Mouse (Mus musculus) forebrain, postnatal 0 days (tissue): ENCODE data around the gene Dennd5b. TPM values are rescaled to one million over a fixed set of nuclear protein-coding genes. Genes with fewer than 3 reads are reported as not detected.

ENCODE experiments used
- ATAC-seq: fragments of 200-750 bp; cut with Nextera tagmentation; 2 replicates; pipeline ENCODE4 v1.8.0; 2017; ENCODE audit warnings: mild to moderate bottlenecking, moderate library complexity
- DNase-seq: peaks from one replicate; pipeline ENCODE4 v3.0.0-alpha.2; 2015
- H3K27ac ChIP-seq: fragments of 300-500 bp; sonication (generic); 2 replicates; pipeline ENCODE4 v1.5.1; 2014; ENCODE audit warnings: low read depth, mild to moderate bottlenecking, antibody characterized with exemption, low read length, moderate library complexity, mixed read lengths
- H3K27me3 ChIP-seq: fragments of 300-500 bp; sonication (generic); 2 replicates; pipeline ENCODE4 v1.6.1; 2014; ENCODE audit warnings: mild to moderate bottlenecking, low read length, mixed read lengths; ENCODE audit not compliant: insufficient read depth
- H3K36me3 ChIP-seq: fragments of 300-500 bp; sonication (generic); 2 replicates; pipeline ENCODE4 v1.6.1; 2014; ENCODE audit warnings: mild to moderate bottlenecking, moderate library complexity; ENCODE audit not compliant: insufficient read depth
- H3K4me1 ChIP-seq: fragments of 300-500 bp; sonication (generic); 2 replicates; pipeline ENCODE4 v1.6.1; 2014; ENCODE audit warnings: antibody characterized with exemption; ENCODE audit not compliant: insufficient read depth
- H3K4me2 ChIP-seq: fragments of 300-500 bp; sonication (generic); 2 replicates; pipeline ENCODE4 v1.6.1; 2014; ENCODE audit warnings: low read depth, mild to moderate bottlenecking, moderate library complexity
- H3K4me3 ChIP-seq: fragments of 300-500 bp; sonication (generic); 2 replicates; pipeline ENCODE4 v1.5.1; 2014; ENCODE audit warnings: low read depth, low read length, mixed read lengths
- H3K9ac ChIP-seq: fragments of 300-500 bp; sonication (generic); 2 replicates; pipeline ENCODE4 v1.6.1; 2014; ENCODE audit warnings: mild to moderate bottlenecking
- H3K9me3 ChIP-seq: fragments of 300-500 bp; sonication (generic); 2 replicates; pipeline ENCODE4 v1.6.1; 2016; ENCODE audit warnings: low read length
- CTCF ChIP-seq: sonication (generic); IDR thresholded peaks from 2 replicates; pipeline ENCODE4 v1.5.1; 2016; ENCODE audit warnings: antibody characterized with exemption, control low read depth, low read depth
- WGBS: fragments of 180-500 bp; shearing (Covaris S2); extraction: QIAGEN DNeasy Blood & Tissue Kit; methylation state at CpG from one replicate; pipeline ENCODE4 v1.1.7; 2014; 5-methylcytosine and 5-hydroxymethylcytosine counted together
- polyA plus RNA-seq: library from polyadenylated mRNA; unstranded; fragments of >200 nt; fragmentation: Nextera tagmentation; extraction: Ambion mirVana; gene quantifications from 2 replicates; pipeline ENCODE4 v1.2.1, GENCODE M21; 2015
- total RNA-seq: library from RNA; depleted of rRNA; stranded (reverse); fragments of >200 nt; gene quantifications from 2 replicates; pipeline ENCODE4 v1.2.3, GENCODE M21; 2014; rRNA removed

The Dennd5b gene
- total RNA-seq (36.2 and 42.2 TPM in 2 replicates), polyA plus RNA-seq (5.1 and 10.3 TPM in 2 replicates)

GRCm38 (mm10) chr6:149101076-149101942, at the start of gene Dennd5b:
TSS of gene Dennd5b (minus strand) at chr6:149101680.
- H3K36me3 ChIP-seq = no peaks in the 10 kb centered on the region
- H3K4me1 ChIP-seq = no peaks in the 10 kb centered on the region
- H3K27ac ChIP-seq = peak within 1 kb of the TSS; percentile 98
- DNase-seq (peak; percentile 94), ATAC-seq (peak; percentile 94)
- no peaks in the 10 kb centered on the region for H3K9me3 ChIP-seq
- peak within 1 kb of the TSS; percentile 56 for H3K4me2 ChIP-seq
- TF ChIP-seq CTCF = peak; percentile 1; the same call in 1 of the 2 replicates
- H3K9ac ChIP-seq = peak within 1 kb of the TSS; percentile 97
- peak within 1 kb of the TSS; percentile 96 for H3K4me3 ChIP-seq
- WGBS = 2% methylated on average over 123 of the region's 124 CpGs
- no peaks in the 10 kb centered on the region for H3K27me3 ChIP-seq

- no peak for TF ChIP-seq CTCF
- WGBS = 94% methylated on average over 7 of the region's 7 CpGs
- Histone ChIP-seq H3K27ac (no peak overlapping the region), H3K9me3 (no peaks in the 10 kb centered on the region), H3K36me3 (no peaks in the 10 kb centered on the region), H3K27me3 (no peaks in the 10 kb centered on the region), H3K4me1 (no peaks in the 10 kb centered on the region), H3K4me3 (no peak overlapping the region), H3K9ac (no peak overlapping the region), H3K4me2 (no peak overlapping the region)
- ATAC-seq = no peak
- DNase-seq = no peak
These were observed 47.2 kb upstream of the Dennd5b start for GRCm38 (mm10) chr6:149148436-149149229.

DNA sequence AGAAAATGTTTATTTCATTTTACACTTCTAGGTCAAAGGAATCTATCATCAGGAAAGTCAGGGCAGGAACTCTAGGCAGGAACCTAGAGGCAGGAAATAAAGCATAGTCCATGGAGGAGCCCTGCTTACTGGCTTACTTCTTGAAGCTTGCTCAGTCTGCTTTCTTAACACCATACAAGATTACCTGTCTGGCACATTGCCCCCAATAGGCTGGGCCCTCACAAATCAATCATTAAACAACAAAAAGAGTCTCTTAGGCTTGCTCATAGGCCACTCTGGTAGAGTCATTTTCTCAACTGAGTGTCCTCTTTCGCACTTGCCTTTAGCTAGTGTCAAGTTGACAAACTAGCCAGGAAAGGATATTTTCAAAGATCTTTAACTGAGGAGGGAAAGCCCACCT, 43.7 kb upstream of the Dennd5b start:
- no peaks in the 10 kb centered on the region for H3K9me3 ChIP-seq

DNA sequence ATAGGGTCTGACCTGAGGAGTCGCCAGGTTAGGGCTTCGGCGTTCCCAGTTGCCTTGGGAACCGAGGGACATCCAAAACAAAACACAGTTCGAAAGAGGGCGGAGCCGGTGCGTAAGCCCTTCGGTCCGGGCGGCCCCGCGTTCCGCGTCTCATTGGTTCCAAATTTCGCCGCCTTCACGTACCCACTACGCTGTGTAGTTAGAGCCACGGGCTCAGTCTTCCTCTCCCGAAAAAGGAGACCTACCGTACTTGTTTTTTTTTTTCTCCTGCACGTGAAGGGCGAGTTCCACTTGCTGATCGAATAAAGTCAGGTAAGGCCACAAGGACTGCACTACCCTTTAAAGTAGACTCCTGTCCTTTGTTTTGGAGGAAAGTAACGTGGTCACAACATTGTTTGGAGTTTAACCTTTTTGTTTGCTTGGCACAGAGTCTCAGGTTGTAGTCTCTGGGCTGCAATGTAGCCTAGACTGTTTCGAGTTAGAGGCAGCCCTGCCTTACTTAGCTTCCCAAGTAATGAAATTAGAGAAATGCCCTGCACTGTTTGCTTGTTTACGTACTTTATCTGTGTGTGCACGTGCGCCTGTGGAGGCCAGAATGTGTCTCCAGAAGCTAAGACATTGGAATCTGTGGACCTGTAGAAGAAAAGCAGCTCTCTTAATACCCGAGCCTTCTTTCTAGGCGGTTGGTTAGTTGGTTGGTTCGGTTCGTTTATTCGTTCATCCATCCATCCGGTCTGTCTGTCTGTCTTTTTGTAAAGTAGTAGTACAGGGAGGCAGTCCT, 40.1 kb upstream of the Dennd5b start:
- peak; percentile 98 for ATAC-seq
- 0 out of 2 replicates have a peak, but pooled peaks cover 6% of the 10 kb centered on the region for H3K4me1 ChIP-seq
- H3K27me3 ChIP-seq = no peaks in the 10 kb centered on the region
- H3K4me2 ChIP-seq = peak overlapping the region; percentile 76
- 5% methylated on average over 36 of the region's 36 CpGs for WGBS
- H3K4me3 ChIP-seq = peak overlapping the region; percentile 43
- peak overlapping the region; percentile 42 for H3K9ac ChIP-seq
- no peaks in the 10 kb centered on the region for H3K36me3 ChIP-seq
- DNase-seq = peak; percentile 80
- no peak for TF ChIP-seq CTCF
- H3K9me3 ChIP-seq = no peaks in the 10 kb centered on the region
- no peak overlapping the region for H3K27ac ChIP-seq

More for the DNA sequence above, 43.7 kb upstream of the Dennd5b start:
- ATAC-seq (no peak), DNase-seq (no peak)
- no peak for TF ChIP-seq CTCF
- Histone ChIP-seq H3K4me1 (0 out of 2 replicates have a peak, but pooled peaks cover 6% of the 10 kb centered on the region), H3K4me3 (no peak overlapping the region), H3K9ac (no peak overlapping the region), H3K27ac (no peak overlapping the region), H3K27me3 (no peaks in the 10 kb centered on the region), H3K4me2 (no peak overlapping the region), H3K36me3 (no peaks in the 10 kb centered on the region)
- 95% methylated on average over 1 of the region's 1 CpGs for WGBS

DNA sequence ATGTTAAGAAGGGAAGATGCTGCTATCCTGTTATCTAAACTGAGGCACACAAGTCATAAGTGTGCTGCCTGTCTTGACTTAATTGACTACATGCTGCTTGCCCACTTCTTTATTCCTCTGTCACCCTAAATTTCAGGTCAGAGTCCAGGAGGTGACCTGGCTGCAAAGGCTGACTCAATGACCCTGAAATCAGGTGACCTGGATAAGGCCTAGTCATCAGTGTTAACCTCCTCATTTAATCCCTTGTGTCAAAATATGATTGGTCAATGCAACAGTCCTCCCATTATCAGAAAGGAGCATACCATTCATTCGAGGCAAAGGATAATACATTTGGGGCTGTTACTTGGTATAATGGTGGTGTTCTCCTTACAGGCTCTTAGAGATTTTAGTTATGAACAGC, 38.0 kb upstream of the Dennd5b start, which contains the start of gene Etfbkmt:
Gene Etfbkmt, plus strand, starts transcription at position 379 of the 400 bp plus-strand sequence.
- Histone ChIP-seq H3K36me3 (no peaks in the 10 kb centered on the region), H3K4me2 (no peak within 1 kb of the TSS), H3K4me3 (no peak within 1 kb of the TSS), H3K4me1 (0 out of 2 replicates have a peak, but pooled peaks cover 6% of the 10 kb centered on the region), H3K9ac (no peak within 1 kb of the TSS), H3K9me3 (no peaks in the 10 kb centered on the region), H3K27ac (no peak within 1 kb of the TSS), H3K27me3 (no peaks in the 10 kb centered on the region)
- no peak for TF ChIP-seq CTCF
- ATAC-seq = no peak
- WGBS = 71% methylated on average over 1 of the region's 1 CpGs
- DNase-seq = no peak

DNA sequence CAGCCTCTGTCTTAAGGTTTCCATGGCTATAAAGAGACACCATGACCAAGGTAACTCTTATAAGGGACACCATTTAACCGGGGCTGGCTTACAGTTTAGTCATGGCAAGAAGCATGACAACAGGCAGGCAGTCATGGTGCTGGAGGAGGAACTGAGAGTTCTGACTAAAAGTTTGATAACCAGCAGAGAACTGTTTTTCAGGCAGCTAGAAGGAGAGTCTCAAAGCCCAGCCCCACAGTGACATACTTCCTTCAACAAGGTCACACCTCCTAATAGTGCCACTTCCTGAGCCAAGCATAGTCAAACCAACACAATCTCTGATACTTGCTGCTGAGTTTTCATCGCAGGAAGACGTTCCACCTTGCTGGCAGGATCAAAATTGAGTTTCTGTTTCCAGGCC, 37.5 kb upstream of the Dennd5b start:
- no peak for ATAC-seq
- H3K27ac ChIP-seq = no peak overlapping the region
- no peak overlapping the region for H3K4me2 ChIP-seq
- no peak overlapping the region for H3K9ac ChIP-seq
- no peaks in the 10 kb centered on the region for H3K36me3 ChIP-seq
- 92% methylated on average over 3 of the region's 3 CpGs for WGBS
- no peaks in the 10 kb centered on the region for H3K9me3 ChIP-seq
- 0 out of 2 replicates have a peak, but pooled peaks cover 6% of the 10 kb centered on the region for H3K4me1 ChIP-seq
- no peaks in the 10 kb centered on the region for H3K27me3 ChIP-seq
- no peak for TF ChIP-seq CTCF
- H3K4me3 ChIP-seq = no peak overlapping the region
- no peak for DNase-seq
